Mouse (Mus musculus) hematopoietic stem cell, adult 5-6 weeks (primary cell): ENCODE results near the gene Ccdc80. TPM values are rescaled to one million over a fixed set of nuclear protein-coding genes. Genes with fewer than 3 reads are reported as not detected.

Experiments
- ATAC-seq, 2 experiments: fragments of 125-278 bp in 1 of 2; replicated peaks in 1 of 2; 2 replicates each; pipeline ENCODE4 v1.8.0; 2016 to 2017; ENCODE audit warnings: inconsistent platforms in 2 of 2, mild to moderate bottlenecking in 2 of 2, moderate number of reproducible peaks in 2 of 2, low read depth in 1 of 2, moderate TSS enrichment in 1 of 2; ENCODE audit not compliant: low FRiP score in 2 of 2, poor library complexity in 2 of 2, severe bottlenecking in 2 of 2, insufficient read depth in 1 of 2, low TSS enrichment in 1 of 2
- total RNA-seq: library from RNA; stranded (forward); fragments of 172-1452, 232-1000 nt; gene quantifications from 2 replicates; pipeline ENCODE4 v1.2.3, GENCODE M21; 2017

Gene Ccdc80
- total RNA-seq, 1 experiment from 2014 or later: not detected

DNA sequence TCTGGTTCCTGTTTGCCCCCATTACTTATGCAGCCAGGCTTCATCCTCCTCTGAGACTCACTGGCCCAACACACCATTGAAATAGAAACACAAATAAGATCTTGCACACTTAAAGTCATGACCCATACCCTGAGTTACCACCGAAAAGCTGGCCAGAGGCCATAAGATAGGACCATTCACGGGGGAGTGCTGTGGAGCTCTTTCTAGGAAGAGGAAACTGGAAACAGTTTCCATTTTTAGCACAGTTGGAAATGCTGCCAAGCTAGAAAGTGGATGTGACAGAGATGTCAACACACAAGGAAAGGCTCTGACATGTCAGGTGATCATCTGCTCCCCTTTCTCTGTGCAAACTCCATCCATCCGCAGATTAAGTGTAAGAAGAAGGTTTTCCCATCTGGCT is 7.7 kb downstream of the Ccdc80 start:
- no peak for ATAC-seq

DNA sequence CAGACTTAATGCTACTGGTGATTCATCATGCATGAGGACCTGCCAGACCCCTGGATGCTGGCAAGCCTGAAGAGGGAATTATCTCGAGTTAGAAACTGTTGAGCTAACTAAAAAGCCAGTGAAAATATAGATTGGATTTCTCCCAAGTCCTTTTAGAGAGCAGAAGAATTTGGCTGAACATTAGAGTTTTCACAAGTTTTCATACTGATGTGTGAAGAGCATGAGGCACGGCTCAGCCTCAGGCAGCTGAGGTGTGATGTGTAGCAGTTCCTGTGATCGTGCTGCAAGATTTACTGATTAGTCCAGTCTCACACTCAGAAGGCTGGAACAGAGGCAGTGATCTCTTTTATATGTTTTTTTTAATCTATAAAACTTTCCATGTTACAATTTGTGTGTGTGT is 11.8 kb downstream of the Ccdc80 start:
- no peak for ATAC-seq

DNA sequence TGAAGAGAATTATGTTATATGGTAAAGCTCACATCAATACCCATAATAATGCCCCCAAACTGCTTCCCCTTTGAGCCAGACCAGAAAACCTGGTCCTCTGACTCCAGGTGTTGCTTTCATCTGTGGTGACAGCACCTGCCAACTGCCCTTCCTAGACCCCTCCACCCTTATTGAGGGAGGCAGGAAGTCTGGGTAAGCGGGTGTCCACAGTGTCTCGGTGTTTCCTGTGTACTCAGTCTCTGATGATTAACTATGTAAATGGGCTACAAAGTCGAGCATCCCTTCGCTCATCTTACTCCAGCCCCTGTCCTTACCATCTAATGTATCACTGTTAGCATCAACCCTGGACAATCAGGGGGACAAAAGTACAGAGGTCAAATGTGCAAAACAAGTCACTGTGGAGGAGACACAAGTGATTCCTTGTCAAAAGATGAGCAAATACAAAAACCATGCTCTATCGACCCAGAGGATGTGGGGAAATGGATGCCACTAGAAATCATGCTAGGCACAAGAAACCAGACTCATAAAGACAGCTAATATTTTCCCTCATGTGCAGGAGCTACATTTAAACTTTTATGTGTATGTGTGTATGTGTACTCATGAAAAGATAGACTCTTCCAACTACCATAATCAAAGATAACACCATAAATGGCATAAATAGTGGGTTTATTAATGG is 15.1 kb downstream of the Ccdc80 start:
- ATAC-seq: no peak

DNA sequence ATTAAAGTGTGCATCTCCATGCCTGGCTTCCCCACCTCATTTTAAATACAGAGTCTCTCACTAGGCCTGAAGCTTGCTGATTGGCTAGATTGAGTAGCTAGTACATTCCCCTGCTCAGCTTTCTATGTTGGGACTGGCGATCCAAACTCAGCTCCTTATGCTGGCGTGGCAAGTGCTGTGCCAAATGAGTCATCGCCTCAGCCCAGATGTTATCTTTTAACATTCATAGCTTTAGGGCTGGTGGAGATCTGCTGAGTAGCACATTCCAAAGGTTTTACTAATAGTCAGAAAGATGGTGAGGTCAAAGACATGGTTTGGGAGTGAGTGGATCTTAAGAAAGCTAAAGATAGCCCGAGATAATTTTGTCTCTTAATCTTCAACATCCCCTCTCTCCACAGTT is 17.3 kb downstream of the Ccdc80 start:
- ATAC-seq: no peak

- no peak for ATAC-seq
These were observed 24.0 kb downstream of the Ccdc80 start for GRCm38 (mm10) chr16:45117200-45117599.

DNA sequence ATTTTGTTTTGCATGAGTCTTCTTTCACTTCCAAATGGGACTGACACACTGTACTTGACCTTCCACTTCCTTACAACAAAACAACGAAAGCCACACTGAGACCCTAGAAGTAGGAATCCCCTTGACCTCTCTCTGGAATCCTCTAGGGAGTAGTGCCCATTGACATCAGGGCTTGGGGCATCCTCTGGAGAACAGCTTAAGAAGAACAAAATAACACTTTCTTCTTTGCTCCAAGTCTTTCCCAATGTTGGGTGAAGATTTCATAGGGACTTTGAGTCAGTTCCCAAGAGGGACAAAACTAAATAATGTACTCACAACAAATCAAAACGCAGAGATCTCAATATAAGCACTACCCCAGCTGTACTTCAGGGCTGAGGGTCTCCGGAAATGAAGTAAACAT is 25.6 kb downstream of the Ccdc80 start:
- no peak for ATAC-seq

DNA sequence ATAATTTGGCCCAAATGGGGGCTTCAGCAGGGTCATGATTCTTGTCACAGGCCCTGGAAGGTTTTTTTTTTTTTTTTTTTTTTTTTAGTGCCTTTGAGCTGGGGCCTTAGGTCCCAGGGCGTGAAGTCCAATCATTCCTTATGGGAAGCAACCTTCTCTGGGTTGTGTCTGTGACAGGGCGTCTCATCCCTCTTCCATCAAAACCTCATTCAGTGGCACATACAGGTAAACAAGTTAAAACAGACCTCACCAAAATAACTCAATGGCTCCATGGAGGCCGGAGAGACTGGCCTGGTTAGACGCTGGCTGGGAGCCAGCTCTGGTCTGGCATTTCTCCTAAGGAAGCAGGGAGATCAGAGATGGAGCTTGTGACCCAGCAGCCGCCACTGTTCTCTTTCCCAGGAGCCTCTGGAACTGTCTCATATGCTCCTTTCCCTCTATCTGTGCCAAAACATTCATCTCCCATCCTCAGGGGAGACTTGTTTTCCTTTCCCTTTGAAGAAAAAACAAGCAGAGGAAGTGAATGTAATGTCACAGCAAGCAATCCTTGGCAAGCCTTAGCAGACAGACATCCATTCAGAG is 27.7 kb downstream of the Ccdc80 start:
- ATAC-seq: no peak

DNA sequence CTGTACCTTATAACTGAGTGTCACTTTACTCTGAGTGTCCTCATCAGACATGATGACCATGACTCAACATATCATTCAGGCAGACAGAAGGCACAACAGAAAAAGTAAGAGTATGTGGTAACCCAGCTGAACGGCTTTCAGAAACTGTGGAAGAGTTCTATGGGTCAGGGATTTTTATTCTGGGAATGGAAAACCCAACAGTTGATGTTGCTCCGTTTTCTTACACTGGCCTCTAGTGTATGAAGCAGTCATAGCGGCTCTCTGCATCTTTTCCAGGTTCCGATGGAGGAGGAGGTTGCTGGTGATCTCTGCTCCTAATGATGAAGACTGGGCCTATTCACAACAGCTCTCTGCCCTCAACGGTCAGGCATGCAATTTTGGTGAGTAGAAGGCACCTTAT is 29.4 kb downstream of the Ccdc80 start:
- ATAC-seq: no peak

DNA sequence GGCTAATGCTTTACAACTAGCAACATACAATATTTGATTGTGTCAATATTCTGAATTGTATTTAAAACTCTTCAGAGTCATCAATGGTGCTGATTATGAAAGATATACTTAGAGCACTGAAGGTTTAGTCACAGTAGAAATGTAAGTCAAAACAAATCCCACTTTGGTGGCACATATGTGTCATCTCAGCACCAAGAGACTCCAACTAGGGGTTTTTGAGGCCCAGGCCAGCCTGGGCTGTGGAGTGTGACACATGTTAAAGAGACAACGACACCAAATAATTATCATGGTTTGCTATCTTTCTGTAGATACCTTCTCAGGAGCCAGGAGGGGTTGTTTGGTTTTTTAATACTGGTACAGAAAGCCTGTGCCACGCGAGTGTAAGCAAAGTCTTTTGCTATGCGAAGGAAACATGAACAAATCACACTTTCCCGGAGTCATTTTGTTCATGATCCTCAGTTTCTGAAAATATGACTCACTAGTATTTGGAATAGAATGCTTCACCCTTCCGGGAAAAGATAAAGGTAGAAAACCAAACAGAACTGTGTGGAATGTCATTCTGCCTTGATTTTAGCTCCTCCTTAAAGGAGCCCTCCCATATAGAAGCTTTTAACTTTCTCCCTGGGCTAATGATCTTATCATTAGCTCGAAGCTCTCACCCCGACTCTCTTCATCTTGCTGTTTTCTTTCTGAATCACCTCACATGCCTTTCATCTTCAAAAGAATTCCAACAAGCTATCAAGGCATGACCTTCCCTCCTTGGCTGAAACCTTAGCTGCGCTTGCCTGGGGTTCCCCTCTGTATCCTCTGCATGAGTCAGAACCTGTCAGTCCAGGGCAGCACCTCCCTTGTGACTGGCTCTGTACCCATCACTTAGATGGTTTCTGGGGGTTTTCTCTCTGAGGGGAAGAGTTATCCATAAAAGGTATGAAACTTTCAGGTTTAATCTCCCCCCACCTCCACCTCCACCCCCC is 31.3 kb downstream of the Ccdc80 start:
- ATAC-seq: no peak

- ATAC-seq: no peak
These were observed 34.9 kb downstream of the Ccdc80 start for GRCm38 (mm10) chr16:45127936-45128710.

GRCm38 (mm10) chr16:45141711-45142110 is 48.5 kb downstream of the Ccdc80 start:
- no peak for ATAC-seq

DNA sequence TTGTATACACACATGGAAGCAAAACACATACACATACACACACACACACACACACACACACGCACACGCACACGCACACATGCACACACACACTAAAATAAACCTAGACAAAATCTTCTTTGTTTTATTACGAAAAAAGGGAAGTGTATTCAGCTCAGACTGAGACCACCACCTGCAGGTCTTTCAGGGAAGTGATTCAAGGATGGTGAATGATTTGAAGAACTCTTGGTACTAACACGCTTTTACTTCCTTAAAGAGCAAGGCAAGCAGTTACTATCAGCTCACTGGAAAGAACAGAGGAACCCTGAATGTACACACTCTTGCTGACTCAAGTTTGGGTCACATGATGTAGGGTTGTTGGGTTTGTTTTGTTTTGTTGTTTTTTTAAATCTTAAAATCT is 49.4 kb downstream of the Ccdc80 start:
- peak; percentile 91 to 93 for ATAC-seq

GRCm38 (mm10) chr16:45145119-45145518 is 51.9 kb downstream of the Ccdc80 start:
- ATAC-seq: no peak; a peak in 1 of 4 replicates

DNA sequence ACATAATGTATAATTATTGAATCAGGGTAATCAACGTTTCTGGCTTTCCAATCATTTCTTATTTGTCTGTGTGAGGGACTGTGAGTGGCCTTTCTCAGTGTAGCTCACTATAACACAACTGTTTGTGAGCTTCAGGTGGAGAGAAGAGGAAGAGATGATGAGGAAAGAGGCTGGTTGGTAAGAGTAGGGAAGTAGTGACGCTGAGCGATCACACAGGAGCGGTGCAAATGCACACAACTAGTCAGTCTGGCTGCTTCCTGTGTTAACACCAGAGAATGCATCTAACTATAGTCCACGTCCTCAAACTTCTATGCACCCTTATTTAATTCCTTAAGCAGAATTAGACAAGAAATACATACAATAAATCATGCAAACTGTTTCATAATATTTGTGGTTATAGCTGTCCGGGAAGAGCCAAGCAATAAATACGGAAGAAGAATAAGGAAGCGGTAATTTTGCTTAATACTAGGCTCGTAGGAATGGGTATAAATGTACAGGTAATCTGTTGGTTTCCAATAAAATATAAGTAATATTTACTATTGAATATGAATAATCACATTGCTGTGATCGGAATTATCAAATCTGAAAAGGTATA is 55.4 kb downstream of the Ccdc80 start:
- ATAC-seq: peak; percentile 65 to 88

GRCm38 (mm10) chr16:45154741-45155250 is 61.6 kb downstream of the Ccdc80 start:
- ATAC-seq: no peak

DNA sequence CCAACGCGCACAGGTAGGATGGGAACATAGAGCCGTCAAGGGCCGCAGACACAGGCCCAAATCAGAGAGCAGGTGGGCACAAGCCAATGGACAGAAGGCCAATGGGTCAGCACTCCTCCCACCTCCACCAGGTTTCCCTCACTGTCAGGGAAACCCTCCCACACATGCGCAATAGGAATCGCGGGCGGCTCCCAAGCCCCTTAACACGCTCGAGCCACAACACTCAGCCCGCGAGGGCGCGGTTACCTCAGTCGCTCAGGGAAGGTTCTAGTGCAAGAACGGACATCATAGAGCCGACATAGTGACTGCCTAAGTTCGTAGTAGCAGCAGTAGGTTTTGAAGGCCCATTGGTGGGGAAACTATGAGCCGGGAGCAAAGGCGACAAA is 64.9 kb downstream of the Ccdc80 start:
- peak; percentile 51 to 59 for ATAC-seq
